Mouse (Mus musculus): ENCODE data around the gene Ddah1. TPM values are rescaled to one million over a fixed set of nuclear protein-coding genes. Genes with fewer than 3 reads are reported as not detected.

Gene Ddah1
- polyA plus RNA-seq, 1 experiment from 2014 or later: 132 TPM

DNA sequence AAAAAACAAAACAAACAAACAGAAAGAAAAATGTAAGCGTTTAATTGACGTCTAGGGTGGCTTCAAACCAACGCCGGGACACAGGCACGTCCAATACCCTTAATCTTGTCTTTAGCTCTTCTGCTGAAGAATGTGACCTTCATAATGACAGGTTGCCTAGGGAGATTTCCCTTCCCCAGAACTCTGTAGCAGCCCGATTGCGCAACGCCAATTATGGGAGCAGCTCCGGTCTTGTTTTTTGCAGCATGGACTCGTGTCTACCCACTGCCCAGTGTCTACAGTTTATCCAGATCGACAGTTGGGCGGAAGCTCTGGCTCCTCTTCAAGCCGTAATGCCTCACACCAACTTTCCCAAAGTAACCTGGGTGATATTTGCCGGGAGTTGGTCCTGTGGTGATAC, 19.8 kb upstream of the Ddah1 start:
- Histone ChIP-seq H3K9ac (ENCODE audit: low read depth, low read length) (no peak overlapping the region), H3K4me2 (ENCODE audit: low read length) (no peak overlapping the region), H3K27me3 (replicated peaks; ENCODE audit: control insufficient read depth, insufficient read depth, low read length) (no peaks in the 10 kb centered on the region), H3K27ac (ENCODE audit: low read depth, low read length) (no peak overlapping the region), H3K9me3 (ENCODE audit: control insufficient read depth, low read length) (no peaks in the 10 kb centered on the region), H3K36me3 (ENCODE audit: control insufficient read depth, insufficient read depth, low read length) (no peaks in the 10 kb centered on the region), H3K4me3 (ENCODE audit: low read length) (no peak overlapping the region), H3K4me1 (ENCODE audit: control insufficient read depth, insufficient read depth, low read depth, low read length) (peaks cover 3% of the 10 kb centered on the region; the same call in 1 of the 2 replicates)
- WGBS: 88% methylated on average over 14 of the region's 14 CpGs
- ATAC-seq: no peak

- Histone ChIP-seq H3K36me3 (ENCODE audit: control insufficient read depth, insufficient read depth, low read length) (no peaks in the 10 kb centered on the region), H3K4me3 (ENCODE audit: low read length) (no peak overlapping the region), H3K4me1 (ENCODE audit: control insufficient read depth, insufficient read depth, low read depth, low read length) (peaks cover 3% of the 10 kb centered on the region; the same call in 1 of the 2 replicates), H3K9me3 (ENCODE audit: control insufficient read depth, low read length) (no peaks in the 10 kb centered on the region), H3K27me3 (replicated peaks; ENCODE audit: control insufficient read depth, insufficient read depth, low read length) (no peaks in the 10 kb centered on the region), H3K9ac (ENCODE audit: low read depth, low read length) (no peak overlapping the region), H3K27ac (ENCODE audit: low read depth, low read length) (no peak overlapping the region), H3K4me2 (ENCODE audit: low read length) (no peak overlapping the region; the same call in 1 of the 2 replicates)
- ATAC-seq: no peak
- 56% methylated on average over 7 of the region's 7 CpGs for WGBS
Observed at GRCm38 (mm10) chr3:145739904-145740303, 18.6 kb upstream of the Ddah1 start.

DNA sequence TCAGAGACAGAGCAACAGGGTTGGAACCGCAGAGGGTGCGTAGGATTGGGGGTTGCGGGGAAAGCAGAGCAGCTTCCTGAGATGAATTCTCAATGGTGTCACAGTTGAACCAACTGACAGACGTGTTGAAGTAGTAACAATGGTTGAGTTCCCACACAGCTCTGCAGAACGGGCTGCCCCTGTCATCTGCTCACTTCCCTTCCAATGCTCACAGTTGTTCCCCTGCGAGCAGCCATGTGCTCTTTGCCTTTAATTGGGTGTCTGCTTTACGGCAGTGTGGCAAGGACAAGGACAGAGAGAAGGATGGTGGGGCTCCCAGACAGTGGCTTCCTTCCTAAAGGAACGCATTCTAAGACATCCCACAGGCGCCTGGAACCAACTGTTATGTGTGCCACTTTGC, 15.4 kb upstream of the Ddah1 start:
- Histone ChIP-seq H3K9ac (ENCODE audit: low read depth, low read length) (no peak overlapping the region), H3K27me3 (replicated peaks; ENCODE audit: control insufficient read depth, insufficient read depth, low read length) (no peaks in the 10 kb centered on the region), H3K4me1 (ENCODE audit: control insufficient read depth, insufficient read depth, low read depth, low read length) (peaks cover 3% of the 10 kb centered on the region; the same call in 1 of the 2 replicates), H3K36me3 (ENCODE audit: control insufficient read depth, insufficient read depth, low read length) (no peaks in the 10 kb centered on the region), H3K4me2 (ENCODE audit: low read length) (peak overlapping the region; percentile 31; the same call in 1 of the 2 replicates), H3K4me3 (ENCODE audit: low read length) (no peak overlapping the region), H3K27ac (ENCODE audit: low read depth, low read length) (no peak overlapping the region), H3K9me3 (ENCODE audit: control insufficient read depth, low read length) (no peaks in the 10 kb centered on the region)
- WGBS: 36% methylated on average over 9 of the region's 9 CpGs
- peak; percentile 64 for ATAC-seq

- peak; percentile 59 for ATAC-seq
- Histone ChIP-seq H3K36me3 (ENCODE audit: control insufficient read depth, insufficient read depth, low read length) (no peaks in the 10 kb centered on the region), H3K4me1 (ENCODE audit: control insufficient read depth, insufficient read depth, low read depth, low read length) (peaks cover 3% of the 10 kb centered on the region; the same call in 1 of the 2 replicates), H3K9ac (ENCODE audit: low read depth, low read length) (no peak overlapping the region), H3K27ac (ENCODE audit: low read depth, low read length) (no peak overlapping the region), H3K27me3 (replicated peaks; ENCODE audit: control insufficient read depth, insufficient read depth, low read length) (no peaks in the 10 kb centered on the region), H3K4me2 (ENCODE audit: low read length) (no peak overlapping the region), H3K4me3 (ENCODE audit: low read length) (no peak overlapping the region), H3K9me3 (ENCODE audit: control insufficient read depth, low read length) (no peaks in the 10 kb centered on the region)
- WGBS: 68% methylated on average over 9 of the region's 9 CpGs
Observed at GRCm38 (mm10) chr3:145743476-145744027, 14.9 kb upstream of the Ddah1 start.

DNA sequence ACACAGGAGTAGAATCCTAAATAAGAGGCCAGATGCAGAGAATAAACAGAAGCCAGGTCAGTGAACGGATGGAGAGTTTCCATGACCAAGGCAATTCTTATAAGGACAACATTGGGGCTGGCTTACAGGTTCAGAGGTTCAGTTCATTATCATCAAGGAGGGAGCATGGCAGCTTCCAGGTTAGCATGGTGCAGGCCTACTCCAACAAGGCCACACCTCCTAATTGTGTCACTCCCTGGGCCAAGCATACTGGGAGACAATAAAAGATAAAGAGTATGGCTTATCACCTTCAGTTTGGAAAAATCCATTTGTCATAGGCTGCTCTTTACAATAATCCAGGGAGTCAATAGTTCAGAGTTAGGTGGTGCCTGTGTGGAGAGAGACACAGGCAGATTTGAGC, 9.8 kb upstream of the Ddah1 start:
- no peaks in the 10 kb centered on the region for H3K9me3 ChIP-seq (ENCODE audit: control insufficient read depth, low read length)
- 71% methylated on average over 1 of the region's 1 CpGs for WGBS
- H3K9ac ChIP-seq (ENCODE audit: low read depth, low read length): no peak overlapping the region
- no peak for ATAC-seq
- H3K4me2 ChIP-seq (ENCODE audit: low read length): no peak overlapping the region
- no peak overlapping the region for H3K27ac ChIP-seq (ENCODE audit: low read depth, low read length)
- H3K27me3 ChIP-seq (replicated peaks; ENCODE audit: control insufficient read depth, insufficient read depth, low read length): no peaks in the 10 kb centered on the region
- H3K4me3 ChIP-seq (ENCODE audit: low read length): no peak overlapping the region
- H3K4me1 ChIP-seq (ENCODE audit: control insufficient read depth, insufficient read depth, low read depth, low read length): no peaks in the 10 kb centered on the region
- H3K36me3 ChIP-seq (ENCODE audit: control insufficient read depth, insufficient read depth, low read length): no peaks in the 10 kb centered on the region

DNA sequence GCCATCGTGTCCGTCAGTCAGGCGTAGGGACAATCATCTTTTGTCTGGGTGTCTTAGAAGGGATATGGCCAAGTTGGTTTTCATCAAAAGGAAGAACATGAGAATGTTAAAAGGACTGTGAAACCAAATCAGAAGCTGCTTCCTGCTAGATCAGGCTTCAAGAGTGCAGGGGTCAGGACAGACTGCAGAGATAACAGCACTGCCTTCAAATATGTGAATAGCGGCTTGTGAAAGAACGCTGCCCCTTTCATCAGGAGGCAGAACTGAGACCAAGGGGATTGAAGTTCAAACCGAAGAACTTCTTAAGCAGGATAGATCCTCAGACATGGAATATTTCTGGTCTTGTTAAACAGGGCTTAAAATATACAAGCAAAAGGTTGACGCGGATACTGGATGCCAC, 2.0 kb upstream of the Ddah1 start:
- Histone ChIP-seq H3K9ac (ENCODE audit: low read depth, low read length) (no peak overlapping the region), H3K36me3 (ENCODE audit: control insufficient read depth, insufficient read depth, low read length) (no peaks in the 10 kb centered on the region), H3K9me3 (ENCODE audit: control insufficient read depth, low read length) (no peaks in the 10 kb centered on the region), H3K4me3 (ENCODE audit: low read length) (no peak overlapping the region), H3K4me2 (ENCODE audit: low read length) (no peak overlapping the region), H3K4me1 (ENCODE audit: control insufficient read depth, insufficient read depth, low read depth, low read length) (peaks cover 18% of the 10 kb centered on the region), H3K27ac (ENCODE audit: low read depth, low read length) (no peak overlapping the region), H3K27me3 (replicated peaks; ENCODE audit: control insufficient read depth, insufficient read depth, low read length) (no peaks in the 10 kb centered on the region)
- 83% methylated on average over 8 of the region's 8 CpGs for WGBS
- ATAC-seq: no peak

GRCm38 (mm10) chr3:145757177-145757576, 1.3 kb upstream of the Ddah1 start:
- no peak overlapping the region for H3K9ac ChIP-seq (ENCODE audit: low read depth, low read length)
- H3K27ac ChIP-seq (ENCODE audit: low read depth, low read length): no peak overlapping the region
- no peaks in the 10 kb centered on the region for H3K36me3 ChIP-seq (ENCODE audit: control insufficient read depth, insufficient read depth, low read length)
- H3K4me3 ChIP-seq (ENCODE audit: low read length): no peak overlapping the region
- H3K27me3 ChIP-seq (replicated peaks; ENCODE audit: control insufficient read depth, insufficient read depth, low read length): no peaks in the 10 kb centered on the region
- ATAC-seq: no peak
- H3K4me1 ChIP-seq (ENCODE audit: control insufficient read depth, insufficient read depth, low read depth, low read length): peaks cover 20% of the 10 kb centered on the region
- H3K4me2 ChIP-seq (ENCODE audit: low read length): no peak overlapping the region
- no peaks in the 10 kb centered on the region for H3K9me3 ChIP-seq (ENCODE audit: control insufficient read depth, low read length)
- 61% methylated on average over 8 of the region's 8 CpGs for WGBS

DNA sequence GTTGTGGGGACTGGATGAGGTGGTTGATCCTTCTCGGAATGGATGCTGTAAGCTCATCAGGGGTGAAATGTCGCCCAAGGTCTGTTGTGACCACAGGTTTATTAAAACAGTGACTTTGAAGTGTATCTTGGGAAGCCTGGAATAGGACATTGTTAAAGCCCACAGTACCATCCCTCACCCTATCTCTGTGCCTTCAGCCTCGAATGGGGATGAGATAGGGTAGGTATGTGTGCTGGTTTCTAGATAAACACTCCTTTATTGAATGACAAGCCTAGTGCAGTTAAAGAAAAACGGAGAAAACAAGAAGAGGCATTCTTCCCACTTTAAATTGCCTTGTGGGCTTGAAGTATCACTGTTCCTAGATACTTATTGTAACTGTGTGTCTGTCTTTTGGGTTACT, 631 bp upstream of the Ddah1 start:
- Histone ChIP-seq H3K4me3 (ENCODE audit: low read length) (peak overlapping the region; percentile 81), H3K27me3 (replicated peaks; ENCODE audit: control insufficient read depth, insufficient read depth, low read length) (no peaks in the 10 kb centered on the region), H3K4me1 (ENCODE audit: control insufficient read depth, insufficient read depth, low read depth, low read length) (peaks cover 20% of the 10 kb centered on the region), H3K4me2 (ENCODE audit: low read length) (peak overlapping the region; percentile 99), H3K9me3 (ENCODE audit: control insufficient read depth, low read length) (no peaks in the 10 kb centered on the region), H3K27ac (ENCODE audit: low read depth, low read length) (no peak overlapping the region), H3K9ac (ENCODE audit: low read depth, low read length) (no peak overlapping the region), H3K36me3 (ENCODE audit: control insufficient read depth, insufficient read depth, low read length) (no peaks in the 10 kb centered on the region)
- ATAC-seq: no peak
- WGBS: 50% methylated on average over 4 of the region's 4 CpGs

DNA sequence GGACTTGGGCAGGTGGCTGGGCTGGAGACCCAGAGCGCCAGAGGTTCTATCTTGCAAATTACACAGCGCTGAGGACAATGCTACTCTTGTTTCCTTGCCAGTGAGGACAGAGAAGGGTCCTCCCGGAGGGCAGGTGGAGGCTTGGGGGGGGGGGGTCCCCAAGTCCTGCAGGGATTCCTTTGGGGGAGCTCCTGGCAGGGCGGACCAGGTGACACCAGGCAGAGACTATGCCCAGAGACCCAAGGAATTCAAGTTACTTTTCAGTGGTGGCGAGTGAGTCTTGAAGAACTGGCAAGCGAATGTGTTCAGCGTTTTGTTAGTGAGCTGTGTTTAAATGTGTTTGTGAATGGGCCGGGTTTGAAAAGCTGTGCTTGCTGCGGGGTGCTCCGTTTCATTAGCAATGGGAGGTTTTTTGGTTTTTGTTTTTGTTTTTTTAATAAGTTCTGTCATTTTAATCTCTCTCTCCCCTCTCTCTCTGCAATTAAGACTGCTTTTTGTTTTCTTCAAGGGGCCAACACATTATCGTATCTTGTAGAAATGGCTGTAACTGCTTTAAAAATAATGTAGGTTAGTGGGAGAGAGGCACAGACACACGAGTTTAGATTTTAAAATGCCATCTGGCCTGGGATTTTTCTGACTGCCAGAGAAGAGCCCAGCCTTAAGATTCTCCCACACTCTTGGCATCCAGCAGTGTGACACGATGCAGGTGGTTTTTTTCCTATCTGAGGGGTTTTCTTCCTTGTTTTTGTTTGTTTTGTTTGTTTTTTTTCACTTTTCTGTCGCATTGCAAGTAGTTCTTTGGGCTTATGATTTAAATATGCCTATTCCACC, 1.1 kb downstream of the Ddah1 start:
- no peaks in the 10 kb centered on the region for H3K27me3 ChIP-seq (replicated peaks; ENCODE audit: control insufficient read depth, insufficient read depth, low read length)
- peak overlapping the region; percentile 99 for H3K4me2 ChIP-seq (ENCODE audit: low read length)
- H3K36me3 ChIP-seq (ENCODE audit: control insufficient read depth, insufficient read depth, low read length): no peaks in the 10 kb centered on the region
- peak overlapping the region; percentile 89 for H3K27ac ChIP-seq (ENCODE audit: low read depth, low read length)
- H3K9ac ChIP-seq (ENCODE audit: low read depth, low read length): peak overlapping the region; percentile 97
- H3K4me3 ChIP-seq (ENCODE audit: low read length): peak overlapping the region; percentile 81
- peaks cover 20% of the 10 kb centered on the region for H3K4me1 ChIP-seq (ENCODE audit: control insufficient read depth, insufficient read depth, low read depth, low read length)
- ATAC-seq: peak; percentile 65
- H3K9me3 ChIP-seq (ENCODE audit: control insufficient read depth, low read length): no peaks in the 10 kb centered on the region
- 7% methylated on average over 14 of the region's 14 CpGs for WGBS

All from hindbrain, embryonic 16.5 days (tissue).